Mouse (Mus musculus): ENCODE results near the gene Hist1h2ba. TPM values are rescaled to one million over a fixed set of nuclear protein-coding genes. Genes with fewer than 3 reads are reported as not detected.

Hist1h2ba gene
- polyA plus RNA-seq (2012; rRNA removed), result not detected in 2 replicates

GRCm38 (mm10) chr13:23933421-23934210, at the start of gene Hist1h2ba:
Gene Hist1h2ba (minus strand): TSS chr13:23934156.

GRCm38 (mm10) chr13:23934211-23934520, 210 bp upstream of the Hist1h2ba start, which contains the start of gene Hist1h2aa:
Gene Hist1h2aa (plus strand): TSS chr13:23934462.

GRCm38 (mm10) chr13:23914376-23915167, 19.4 kb downstream of the Hist1h2ba start, which contains the start of gene Slc17a4:
Gene Slc17a4 (minus strand): TSS chr13:23915009.

Other genes starting within 250 kb of the Hist1h2ba start
- 25.7 and 29.8 TPM in 2 replicates for gene Hist1h2bc, start 250.0 kb downstream of the Hist1h2ba start, polyA plus RNA-seq (2012; rRNA removed)
- gene Hist1h1t, start 238.3 kb downstream of the Hist1h2ba start, polyA plus RNA-seq (2012; rRNA removed), result 0.16 TPM in 1 of 2 replicates, not detected in the other
- gene Hist1h4c, start 235.7 kb downstream of the Hist1h2ba start, polyA plus RNA-seq (2012; rRNA removed), result 7.0 and 8.6 TPM in 2 replicates
- 2.3 and 2.4 TPM in 2 replicates for gene Hfe, start 223.3 kb downstream of the Hist1h2ba start, polyA plus RNA-seq (2012; rRNA removed)
- 12.2 and 12.7 TPM in 2 replicates for gene Hist1h1c, start 195.3 kb downstream of the Hist1h2ba start, polyA plus RNA-seq (2012; rRNA removed)
- gene Hist1h3c, start 188.6 kb downstream of the Hist1h2ba start, polyA plus RNA-seq (2012; rRNA removed), result 19.7 and 29.1 TPM in 2 replicates
- gene Hist1h2bb, start 187.4 kb downstream of the Hist1h2ba start, polyA plus RNA-seq (2012; rRNA removed), result 6.1 and 9.8 TPM in 2 replicates
- 24.0 and 28.7 TPM in 2 replicates for gene Hist1h2ab, start 183.0 kb downstream of the Hist1h2ba start, polyA plus RNA-seq (2012; rRNA removed)
- gene Hist1h3b, start 181.9 kb downstream of the Hist1h2ba start, polyA plus RNA-seq (2012; rRNA removed), result 26.1 and 47.9 TPM in 2 replicates
- 20.0 and 24.9 TPM in 2 replicates for gene Hist1h4b, start 177.1 kb downstream of the Hist1h2ba start, polyA plus RNA-seq (2012; rRNA removed)
- 8.6 and 12.5 TPM in 2 replicates for gene Hist1h4a, start 172.9 kb downstream of the Hist1h2ba start, polyA plus RNA-seq (2012; rRNA removed)
- 15.6 and 21.5 TPM in 2 replicates for gene Hist1h3a, start 171.8 kb downstream of the Hist1h2ba start, polyA plus RNA-seq (2012; rRNA removed)
- gene Hist1h1a, start 170.5 kb downstream of the Hist1h2ba start, polyA plus RNA-seq (2012; rRNA removed), result 3.5 and 4.3 TPM in 2 replicates
- gene Trim38, start 164.2 kb downstream of the Hist1h2ba start, polyA plus RNA-seq (2012; rRNA removed), result 0.02 TPM in 1 of 2 replicates, not detected in the other
- not detected in 2 replicates for gene Slc17a2, start 127.2 kb downstream of the Hist1h2ba start, polyA plus RNA-seq (2012; rRNA removed)
- 0.01 TPM in 1 of 2 replicates, not detected in the other for gene Slc17a3, start 94.7 kb downstream of the Hist1h2ba start, polyA plus RNA-seq (2012; rRNA removed)
- not detected in 2 replicates for gene Slc17a1, start 66.4 kb downstream of the Hist1h2ba start, polyA plus RNA-seq (2012; rRNA removed)
- gene Slc17a4, start 19.1 kb downstream of the Hist1h2ba start, polyA plus RNA-seq (2012; rRNA removed), result not detected in 2 replicates
- gene Hist1h2aa, start 306 bp upstream of the Hist1h2ba start, polyA plus RNA-seq (2012; rRNA removed), result not detected in 2 replicates
- gene Scgn, start 57.1 kb upstream of the Hist1h2ba start, polyA plus RNA-seq (2012; rRNA removed), result 1.2 and 1.5 TPM in 2 replicates